Mouse (Mus musculus) spleen, adult 12 weeks (tissue): Measurements from ENCODE around the gene Zbtb39.
A peak's percentile ranks its signal among the peaks of the same experiment; 100 is the strongest.
"Not testable (repeated sequence)": the region's sequence is repeated elsewhere in the genome, so short reads cannot be mapped to it uniquely, and the experiment has no call there.

Experiments
- DNase-seq: peaks from one replicate; pipeline ENCODE4 v3.0.0; 2022; ENCODE audit warnings: low spot score

The Zbtb39 gene

DNA sequence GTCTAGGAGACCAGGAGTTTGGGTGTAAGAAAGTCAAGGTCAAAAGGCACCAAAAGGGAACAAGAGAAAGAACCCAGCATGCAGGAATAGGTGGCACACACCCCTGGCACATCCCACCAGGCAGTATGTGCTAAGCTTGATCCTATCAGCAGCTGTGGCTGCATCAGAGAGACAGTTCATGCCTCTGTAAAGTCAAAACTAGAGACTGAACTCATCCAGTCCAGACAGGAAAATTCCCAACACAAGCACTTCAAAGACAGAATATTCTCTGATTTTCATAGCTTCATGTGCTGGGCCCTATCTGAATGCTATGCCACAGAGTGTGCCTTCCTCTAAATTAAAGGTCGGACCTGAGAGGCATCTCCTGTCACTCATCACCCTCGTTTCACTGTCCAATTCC is 1.8 kb upstream of the Zbtb39 start:
- DNase-seq, result no peak

DNA sequence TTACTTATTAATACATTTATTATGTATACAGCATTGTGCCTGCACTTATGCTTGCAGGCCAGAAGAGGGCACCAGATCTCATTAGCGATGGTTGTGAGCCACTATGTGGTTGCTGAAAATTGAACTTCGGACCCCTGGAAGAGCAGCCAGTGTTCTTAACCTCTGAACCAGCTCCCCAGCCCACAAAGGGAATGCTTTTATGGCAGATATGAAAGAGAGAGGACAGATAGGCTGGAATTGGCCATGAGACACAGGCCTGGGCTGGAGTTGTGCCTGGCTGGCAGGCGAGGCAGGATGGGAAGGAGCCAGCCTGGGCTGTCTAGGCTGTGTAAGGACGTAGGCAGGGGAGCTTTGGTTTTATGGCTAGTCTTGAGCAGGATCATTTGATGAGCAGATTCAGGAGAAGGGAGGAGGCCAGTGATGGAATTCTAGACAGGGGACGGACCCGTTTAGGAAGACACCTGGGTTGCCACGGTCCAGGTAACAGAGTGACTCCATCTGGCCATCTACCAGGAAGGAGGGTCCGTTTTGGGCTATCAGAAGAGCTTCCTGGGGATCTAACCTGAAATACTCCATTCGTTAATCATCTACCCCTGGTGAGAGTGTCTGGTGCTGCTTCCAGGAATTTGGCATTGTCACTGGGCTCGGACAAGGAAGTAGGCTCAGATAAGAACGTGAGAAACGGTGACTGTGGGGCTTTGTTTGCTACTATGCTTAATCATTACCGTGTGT is 1.0 kb upstream of the Zbtb39 start:
- DNase-seq, result peak; percentile 27

DNA sequence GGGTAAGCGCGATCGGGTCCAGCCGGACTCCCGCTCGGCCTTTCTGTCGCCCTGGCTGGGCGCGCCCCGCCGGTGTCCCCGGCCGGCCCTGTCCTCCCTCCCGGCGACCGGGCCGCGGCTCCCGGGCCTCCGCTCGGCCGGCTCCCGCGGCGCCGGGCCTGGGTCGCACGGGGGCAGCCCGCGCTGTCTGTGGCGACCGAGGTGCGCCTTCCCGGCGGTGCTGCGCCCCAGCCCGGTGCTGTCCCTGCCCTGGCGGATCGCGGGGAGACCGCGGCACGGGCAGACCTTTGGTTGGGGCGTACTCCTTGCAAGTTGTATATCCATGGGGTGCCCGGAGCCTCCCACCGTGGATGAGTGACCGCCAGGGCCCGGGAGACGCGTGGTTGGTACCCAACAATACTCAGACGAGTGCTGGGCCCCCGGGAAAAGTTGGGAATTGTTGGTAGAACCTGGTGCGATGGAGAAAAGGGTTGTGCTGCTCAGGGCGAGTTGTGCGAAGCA is 373 bp downstream of the Zbtb39 start:
- DNase-seq, result peak; percentile 21

DNA sequence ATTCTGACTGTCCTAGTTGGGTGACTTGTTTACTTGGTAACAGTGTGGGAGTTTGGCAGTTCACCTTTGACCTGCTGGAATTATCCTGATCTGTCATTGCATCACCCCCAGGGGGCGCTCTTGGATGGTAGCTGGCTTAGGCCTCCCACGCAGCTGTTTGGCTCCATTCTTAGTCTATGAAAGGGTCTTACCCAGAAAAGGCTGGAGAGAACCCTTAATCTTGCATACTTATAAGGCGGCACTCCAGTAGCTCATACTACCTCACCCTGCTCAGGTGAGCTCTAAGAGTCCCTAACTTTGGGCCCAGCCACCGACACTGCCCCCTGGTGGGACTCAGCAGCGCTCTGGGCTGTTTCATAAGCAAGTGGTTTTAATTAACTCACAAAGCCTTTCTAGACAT is 5.3 kb downstream of the Zbtb39 start:
- peak; percentile 32 for DNase-seq

DNA sequence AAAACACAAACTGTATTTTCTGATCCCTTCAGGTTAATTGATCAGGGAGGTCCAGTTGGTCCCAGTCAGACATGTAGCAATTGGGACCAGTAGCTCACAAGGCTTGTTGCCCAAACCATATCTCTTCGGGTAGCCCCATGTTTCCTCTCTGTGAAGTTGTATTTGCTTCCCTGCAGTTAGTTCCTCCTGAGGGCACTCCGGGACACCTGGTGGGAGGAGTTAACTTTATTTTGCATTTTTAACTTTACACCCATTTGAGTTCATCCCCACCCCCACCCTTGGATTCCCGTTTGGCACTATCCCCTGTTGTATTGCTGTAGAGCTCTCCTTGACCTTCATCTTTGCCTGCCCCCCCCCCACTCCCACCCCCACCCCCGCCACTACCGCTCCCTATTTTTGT is 6.5 kb downstream of the Zbtb39 start:
- no peak for DNase-seq

DNA sequence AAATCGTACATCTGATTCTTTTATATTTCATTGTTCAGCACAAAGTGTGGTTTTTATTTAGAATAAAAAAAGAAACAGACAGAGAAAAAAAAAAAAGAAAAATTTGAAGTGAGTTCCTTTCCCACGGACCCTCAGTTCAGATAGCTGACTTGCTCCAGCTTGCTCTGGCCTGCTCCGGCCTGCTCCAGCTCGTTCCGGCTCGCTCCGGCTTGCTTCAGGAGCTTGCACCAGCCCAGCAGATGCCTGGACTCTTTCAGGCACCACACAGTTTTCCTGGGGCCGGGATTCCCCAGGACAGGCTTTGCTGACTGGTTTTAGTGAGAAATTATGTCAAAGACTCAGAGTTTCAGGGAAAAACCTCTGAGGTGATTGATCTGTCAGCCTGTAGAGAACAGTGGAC is 7.9 kb downstream of the Zbtb39 start:
- DNase-seq, result no peak

DNA sequence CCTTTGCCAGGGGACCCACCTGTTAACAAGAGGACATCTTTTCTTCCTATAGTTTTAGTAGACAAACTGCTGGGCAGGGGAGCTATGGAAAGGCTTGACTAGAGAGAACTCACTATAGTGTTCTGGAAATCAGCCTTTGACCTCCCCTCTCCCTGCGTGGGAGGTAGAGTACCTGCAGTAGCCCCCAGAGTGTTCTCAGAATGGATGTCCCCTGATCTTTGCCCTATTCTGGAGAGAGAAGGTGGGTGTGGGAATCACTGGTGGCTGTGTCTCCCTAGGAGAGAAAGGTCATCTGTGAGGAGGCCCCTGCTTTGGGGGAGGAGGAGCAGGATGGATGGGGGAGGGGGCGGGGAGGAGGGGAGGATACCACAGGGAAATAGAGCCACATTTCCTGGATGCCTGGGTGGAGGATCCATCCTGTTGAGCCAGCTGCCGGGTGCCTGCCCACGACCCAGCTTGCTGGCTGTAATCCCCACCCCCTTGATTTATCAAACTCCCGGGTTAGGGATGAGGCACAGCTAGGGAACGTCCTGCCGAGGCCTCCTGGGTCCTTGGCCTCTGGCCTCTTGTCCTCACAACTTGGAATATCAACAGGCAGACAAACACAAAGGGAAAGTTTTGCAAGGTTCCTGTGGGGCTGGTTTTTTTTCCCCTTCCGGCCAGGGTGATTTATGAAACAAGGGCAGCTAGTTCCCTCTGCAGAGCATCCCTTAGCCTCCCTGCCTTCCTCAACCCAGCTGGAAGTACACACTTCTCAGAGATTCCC is 9.7 kb downstream of the Zbtb39 start:
- no peak for DNase-seq

DNA sequence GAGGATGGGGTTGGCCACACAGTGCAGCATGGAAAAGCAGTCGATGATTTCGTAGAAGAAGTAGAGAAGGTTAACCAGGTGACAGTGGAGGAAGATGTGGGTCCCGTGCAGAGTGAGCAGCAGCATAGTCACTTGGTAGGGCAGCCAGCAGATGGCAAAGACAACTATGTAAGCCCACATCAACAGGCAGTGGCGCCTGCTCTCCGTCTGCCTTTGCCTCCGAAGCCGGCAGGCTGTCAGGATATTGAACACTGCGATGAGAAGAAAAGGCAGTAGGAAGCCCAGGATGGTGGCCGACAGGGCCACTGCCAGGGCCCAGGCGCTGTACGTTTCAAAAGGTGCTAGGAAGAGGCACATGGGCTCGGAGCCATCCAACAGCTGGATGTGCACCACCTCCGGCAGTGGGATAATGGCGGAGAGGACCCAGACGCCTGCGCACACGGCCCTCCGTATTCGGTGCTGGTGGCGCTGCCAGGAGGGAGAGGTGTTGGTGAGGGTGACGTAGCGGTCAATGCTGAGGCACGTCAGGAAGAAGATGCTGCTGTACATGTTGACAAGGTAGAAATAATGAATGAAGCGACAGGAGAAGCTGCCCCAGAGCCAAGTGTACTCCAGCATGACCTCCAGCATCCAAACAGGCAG is 10.9 kb downstream of the Zbtb39 start:
- DNase-seq, result no peak

DNA sequence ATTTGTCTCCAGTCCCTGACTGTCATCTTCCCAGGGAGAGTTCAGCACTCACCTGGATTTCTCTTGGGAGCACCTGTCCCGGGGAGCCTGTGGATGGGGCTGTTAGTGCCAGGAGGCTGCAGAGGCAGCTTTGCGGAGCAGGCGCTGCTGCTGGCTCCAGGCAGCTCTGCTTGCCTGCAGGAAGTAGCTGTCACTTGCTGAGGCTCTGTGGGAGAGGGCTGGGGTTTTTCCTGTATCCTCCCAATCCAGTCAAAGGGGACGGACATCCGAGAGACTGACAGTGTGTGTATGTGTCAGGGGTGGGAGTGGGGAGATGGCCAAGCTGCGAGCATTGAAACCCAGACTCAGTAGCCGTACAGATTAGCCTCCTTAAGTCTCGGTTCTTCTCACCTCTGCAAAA is 12.2 kb downstream of the Zbtb39 start, which contains the start of gene Gpr182:
Gene Gpr182 (minus strand): TSS at position 185 of the 400 bp plus-strand sequence.
- DNase-seq, result no peak

DNA sequence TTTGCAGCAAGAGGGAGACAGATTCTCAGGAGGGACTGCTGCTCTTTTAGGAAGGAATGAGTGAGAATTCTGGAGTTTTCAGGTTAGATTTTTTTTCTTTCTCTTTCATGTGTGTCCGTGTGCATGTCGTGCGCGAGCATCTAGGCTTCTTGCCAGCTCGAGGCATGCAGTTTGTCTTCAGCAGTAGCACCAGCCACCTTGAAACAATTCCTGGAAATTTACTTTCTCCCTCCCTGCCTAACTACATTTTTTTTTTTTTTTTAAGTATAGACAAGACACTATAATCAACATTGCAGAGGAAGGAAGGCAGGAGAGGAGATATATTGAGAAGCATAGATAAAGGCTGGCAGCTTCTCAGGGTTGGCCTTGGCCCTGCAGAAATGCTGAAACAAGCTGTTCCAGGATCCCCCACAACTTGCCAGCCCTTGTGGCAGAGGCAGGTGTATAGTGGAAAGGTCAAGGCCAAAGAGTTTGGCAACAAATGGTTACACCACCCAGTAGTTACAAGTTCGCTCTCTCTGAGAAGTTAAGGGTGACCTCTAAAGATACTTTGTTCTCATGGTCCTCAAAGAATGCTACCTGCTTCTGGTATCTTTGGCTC is 15.3 kb downstream of the Zbtb39 start:
- DNase-seq, result no peak

DNA sequence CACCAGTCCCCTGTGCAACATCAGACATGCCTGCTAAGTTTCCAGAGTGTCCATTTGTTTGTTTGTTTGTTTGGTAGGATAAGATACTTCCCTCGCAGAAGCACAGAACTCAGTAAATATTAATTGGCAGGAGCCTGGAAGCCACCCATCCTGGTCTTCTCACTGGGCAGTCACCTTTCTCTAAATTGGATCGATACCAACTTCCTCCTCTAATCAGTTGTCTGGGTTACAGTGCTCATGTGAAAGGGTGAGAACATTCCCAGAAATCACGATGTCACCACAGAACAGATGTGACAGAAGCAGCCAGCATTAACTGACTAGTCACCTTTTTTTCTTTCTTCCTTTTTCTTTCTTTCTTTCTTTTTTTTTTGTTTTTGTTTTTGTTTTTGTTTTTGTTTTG is 15.9 kb downstream of the Zbtb39 start:
- no peak for DNase-seq

DNA sequence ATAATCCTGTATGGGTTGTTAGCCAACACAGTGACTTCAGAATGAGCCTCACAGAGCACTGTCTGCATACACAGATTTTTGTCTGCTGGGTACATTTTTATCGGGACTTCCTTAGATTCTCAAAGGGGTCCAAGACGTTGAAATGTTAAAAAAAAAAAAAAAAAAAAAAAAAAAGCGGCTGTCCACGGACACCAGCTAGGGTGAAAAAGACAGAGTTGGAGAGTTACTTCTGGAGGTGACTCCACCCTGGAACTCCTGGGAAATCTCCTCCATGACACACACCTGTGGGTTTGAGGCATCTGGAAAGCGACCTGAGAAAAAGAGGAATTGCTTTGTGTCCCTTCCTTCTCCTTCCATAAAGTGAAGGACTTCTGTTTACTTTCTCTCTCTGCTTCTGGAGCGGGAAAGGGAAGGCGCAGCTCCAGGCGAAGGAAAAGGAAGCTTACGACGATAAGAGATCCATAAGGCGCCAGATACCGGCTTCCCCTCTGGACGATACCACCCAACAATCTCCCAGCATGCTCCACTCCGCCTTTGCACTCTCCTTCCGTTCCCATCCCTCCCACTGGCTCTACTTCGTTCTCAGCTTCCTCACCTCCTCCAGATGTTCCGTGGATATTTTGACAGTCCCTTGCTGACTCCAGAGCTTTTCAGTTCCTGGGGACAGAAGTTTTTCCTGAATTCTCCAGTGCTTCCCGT is 16.6 kb downstream of the Zbtb39 start:
- DNase-seq, result no peak

DNA sequence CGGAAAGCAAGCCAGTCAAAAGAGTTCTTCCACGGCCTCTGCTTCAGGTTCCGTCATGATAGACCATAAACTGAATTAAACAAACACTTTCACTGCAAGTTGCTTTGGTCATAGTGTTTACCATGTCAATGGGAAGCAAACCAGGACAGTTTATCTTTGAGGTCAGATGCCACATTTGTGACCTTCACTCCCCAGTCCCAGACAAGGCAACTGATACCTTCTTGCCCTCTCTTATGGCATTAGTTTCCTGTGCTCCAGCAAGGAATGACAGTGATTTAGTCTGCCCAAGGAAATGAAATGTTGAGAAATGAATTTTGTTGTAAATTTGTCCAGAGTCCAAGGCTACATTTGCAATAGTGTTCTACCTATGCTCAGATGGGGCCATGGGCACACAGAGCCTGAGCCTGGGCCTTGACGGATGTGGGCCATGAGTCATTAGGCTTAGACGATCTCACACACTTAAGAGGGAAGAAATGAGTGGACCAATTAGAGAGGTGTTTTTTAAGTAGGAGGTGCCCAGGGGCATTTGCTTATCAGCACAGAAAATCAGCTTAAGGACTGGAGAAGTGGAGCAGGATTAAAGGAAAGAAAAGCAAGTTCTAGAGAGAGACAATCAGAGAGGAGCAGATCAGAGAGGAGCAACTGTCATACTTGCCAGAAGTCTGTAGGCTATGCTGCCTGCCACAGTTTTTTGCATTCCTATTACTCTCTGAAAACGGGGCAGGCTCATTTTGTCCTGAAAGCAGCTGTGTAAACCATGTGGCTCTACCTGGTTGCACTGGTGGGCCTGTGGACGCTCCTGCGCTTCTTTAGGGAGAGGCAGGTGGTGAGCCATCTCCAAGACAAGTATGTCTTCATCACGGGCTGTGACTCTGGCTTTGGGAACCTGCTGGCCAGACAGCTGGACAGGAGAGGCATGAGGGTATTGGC is 20.1 kb downstream of the Zbtb39 start, which contains the start of the genes Rdh1 and Rdh16f1:
Gene Rdh1 (plus strand): TSS at position 541 of the 930 bp plus-strand sequence.
Gene Rdh16f1 (plus strand): TSS at position 607 of the 930 bp plus-strand sequence.
- no peak for DNase-seq

DNA sequence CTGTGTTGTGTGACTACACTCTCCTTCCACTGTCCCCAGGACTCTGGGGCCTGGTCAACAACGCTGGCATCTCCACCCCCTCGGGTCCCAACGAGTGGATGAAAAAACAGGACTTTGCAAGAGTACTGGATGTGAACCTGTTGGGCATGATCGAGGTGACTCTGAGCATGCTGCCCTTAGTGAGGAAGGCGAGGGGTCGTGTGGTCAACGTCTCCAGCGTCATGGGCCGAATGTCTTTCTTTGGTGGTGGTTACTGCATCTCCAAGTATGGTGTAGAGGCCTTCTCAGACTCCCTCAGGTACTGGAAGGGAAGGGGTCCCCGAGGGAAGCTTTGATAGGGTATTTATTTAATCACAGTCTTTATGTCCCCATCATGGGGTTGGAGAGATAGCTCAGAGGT is 23.6 kb downstream of the Zbtb39 start:
- DNase-seq, result not testable (repeated sequence)

DNA sequence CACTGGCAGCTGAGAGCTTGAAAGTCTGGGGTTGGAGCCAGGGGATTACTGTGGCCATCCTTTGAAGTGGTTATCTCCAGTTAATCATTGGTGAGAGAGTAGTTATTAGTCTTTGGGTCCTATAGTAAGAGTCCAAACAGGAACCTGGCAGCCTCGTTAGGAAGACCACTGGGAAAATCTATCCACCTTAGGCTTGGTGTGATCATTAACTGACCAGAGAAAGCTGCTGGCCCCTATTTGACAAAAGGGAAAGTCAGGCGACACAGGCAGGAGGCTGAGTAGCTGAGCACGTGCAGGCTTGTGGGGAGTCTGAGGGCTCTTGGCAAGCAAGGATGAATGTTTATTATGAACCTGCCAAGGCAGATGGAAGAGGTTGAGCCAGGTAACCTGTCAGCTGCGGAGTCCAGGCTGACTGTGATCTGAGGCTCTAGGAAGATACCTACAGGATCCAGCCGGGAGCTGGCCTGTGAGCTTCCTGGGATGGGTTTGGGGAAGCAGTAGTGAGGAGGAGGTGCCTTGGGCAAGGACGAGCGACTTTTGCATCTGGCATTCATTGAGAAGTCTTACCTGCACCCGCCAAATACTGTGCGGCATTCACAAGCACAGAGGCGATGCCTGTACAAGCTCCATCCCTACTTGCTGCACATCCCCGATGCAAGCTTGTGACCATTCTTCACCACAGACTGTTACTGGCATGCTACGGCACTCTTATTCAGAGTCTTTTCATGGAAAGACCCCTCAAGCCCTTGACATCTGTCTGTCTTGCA is 24.8 kb downstream of the Zbtb39 start:
- DNase-seq, result no peak

DNA sequence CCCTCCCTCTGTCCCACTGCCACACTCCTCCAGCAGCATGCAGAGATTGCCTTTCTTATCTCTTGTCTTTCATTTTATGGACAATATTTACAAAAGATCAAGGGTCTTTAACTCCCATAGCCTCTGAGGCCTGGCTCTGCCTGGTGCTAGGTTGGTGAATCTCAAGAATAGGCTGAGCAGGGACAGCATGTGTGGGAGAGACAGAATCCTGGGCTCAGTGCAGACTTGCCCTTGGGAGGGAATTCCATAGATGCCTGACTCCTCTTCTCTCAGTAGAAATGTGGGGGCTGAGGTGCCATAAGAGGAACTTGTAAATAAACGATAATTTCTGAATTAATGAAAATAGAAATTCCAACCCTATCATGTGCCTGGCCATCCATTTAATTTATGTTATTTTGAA is 27.2 kb downstream of the Zbtb39 start:
- DNase-seq, result no peak

DNA sequence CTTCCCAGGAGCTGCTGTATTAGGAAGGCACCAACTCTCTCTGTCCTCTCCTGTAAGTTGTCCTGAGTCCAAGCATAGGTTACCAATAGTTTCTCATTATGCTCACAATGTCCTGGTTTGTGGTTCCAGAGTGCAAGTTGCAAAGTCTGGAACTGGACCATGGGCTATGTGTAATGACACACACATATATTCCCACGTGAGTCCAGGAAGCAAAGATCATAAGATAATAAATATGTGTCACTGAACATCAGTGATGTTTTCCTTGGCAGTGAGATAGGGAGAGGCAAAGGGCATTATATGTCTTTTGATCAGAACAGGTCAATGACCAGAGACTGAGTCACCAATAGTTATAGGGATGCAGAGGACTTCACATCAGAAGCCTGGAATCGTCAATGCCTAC is 36.7 kb downstream of the Zbtb39 start, which contains the start of gene Rdh9:
Gene Rdh9 (plus strand): TSS at position 376 of the 400 bp plus-strand sequence.
- DNase-seq, result no peak

DNA sequence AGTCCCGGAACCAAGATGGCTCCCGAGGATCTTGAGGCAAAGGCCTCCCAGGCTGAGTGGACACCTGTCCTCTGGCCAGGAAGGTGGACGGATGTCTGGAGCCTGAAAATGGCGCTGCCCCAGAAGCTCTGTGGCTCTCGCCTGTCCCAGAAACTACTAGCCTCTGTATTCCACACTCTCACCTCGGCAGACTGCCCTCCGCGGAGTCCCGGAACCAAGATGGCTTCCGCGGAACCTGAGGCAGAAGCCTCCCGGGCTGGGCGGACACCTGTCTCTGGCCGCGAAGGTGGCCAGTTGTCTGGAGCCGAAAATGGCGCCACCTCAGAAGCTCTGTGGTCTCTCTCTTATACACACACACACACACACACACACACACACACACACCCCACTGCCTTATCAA is 43.0 kb downstream of the Zbtb39 start:
- DNase-seq, result not testable (repeated sequence)

DNA sequence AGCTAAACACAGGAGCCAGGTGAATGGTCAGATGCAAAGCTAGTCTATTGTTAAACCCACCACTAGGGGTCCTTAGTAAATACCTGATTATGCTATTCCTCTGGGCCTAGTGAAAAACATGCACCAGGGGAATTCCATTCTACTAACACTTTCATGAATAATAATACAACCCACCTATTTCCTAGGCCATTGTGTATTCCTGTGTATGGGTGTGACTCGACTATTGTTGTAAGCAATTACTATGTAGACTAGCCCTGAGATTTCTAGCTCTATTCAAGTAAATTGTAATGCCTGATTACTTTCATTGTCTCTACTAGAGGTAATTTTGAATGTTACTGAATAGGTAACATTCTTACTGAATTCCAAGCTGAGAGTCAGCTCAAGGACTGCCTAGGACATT is 46.1 kb downstream of the Zbtb39 start:
- not testable (repeated sequence) for DNase-seq
